Mouse (Mus musculus) MEL (cell line): ENCODE measurements around the gene Rftn1. TPM values are rescaled to one million over a fixed set of nuclear protein-coding genes. Genes with fewer than 3 reads are reported as not detected.

ENCODE experiments used
- DNase-seq: peaks from one replicate; pipeline ENCODE4 v3.0.0; 2011; ENCODE audit warnings: low read depth, low spot score
- H3K27ac ChIP-seq: 2 replicates; pipeline ENCODE4 v1.5.1; 2012; ENCODE audit warnings: low read depth, mild to moderate bottlenecking, control low read depth, low read length, moderate library complexity; ENCODE audit not compliant: control insufficient read depth
- H3K27me3 ChIP-seq, 2 experiments: fragments of 150-350 bp in 1 of 2; sonication (generic) in 1 of 2; 2 replicates each; pipeline ENCODE4 v1.6.1; 2012; ENCODE audit warnings: low read length in 2 of 2, mild to moderate bottlenecking in 2 of 2, improper control_type of control experiment in 1 of 2, moderate library complexity in 1 of 2; ENCODE audit not compliant: insufficient read depth in 2 of 2, control insufficient read depth in 1 of 2
- H3K36me3 ChIP-seq, 2 experiments: 2 replicates each; pipeline ENCODE4 v1.6.1; 2012 to 2014; ENCODE audit warnings: low read length in 2 of 2, improper control_type of control experiment in 1 of 2, inconsistent platforms in 1 of 2, mild to moderate bottlenecking in 1 of 2; ENCODE audit not compliant: insufficient read depth in 2 of 2, control insufficient read depth in 1 of 2
- H3K4me1 ChIP-seq, 2 experiments: fragments of 150-350 bp in 1 of 2; sonication (generic) in 1 of 2; 2 replicates each; pipeline ENCODE4 v1.6.1; 2012; ENCODE audit warnings: low read length in 2 of 2, improper control_type of control experiment in 1 of 2, mild to moderate bottlenecking in 1 of 2; ENCODE audit not compliant: insufficient read depth in 2 of 2, control insufficient read depth in 1 of 2
- H3K4me3 ChIP-seq, 2 experiments: fragments of 150-350 bp in 1 of 2; sonication (generic) in 1 of 2; 2 replicates each; pipeline ENCODE4 v1.5.1; 2012; ENCODE audit warnings: low read depth in 2 of 2, low read length in 2 of 2, mild to moderate bottlenecking in 2 of 2, moderate library complexity in 2 of 2, control low read depth in 1 of 2, improper control_type of control experiment in 1 of 2; ENCODE audit not compliant: control insufficient read depth in 1 of 2, insufficient read depth in 1 of 2
- H3K79me2 ChIP-seq: 2 replicates; pipeline ENCODE4 v1.6.1; 2012; ENCODE audit warnings: mild to moderate bottlenecking, low read length, moderate library complexity; ENCODE audit not compliant: control insufficient read depth, poor library complexity, insufficient read depth
- H3K9ac ChIP-seq: 2 replicates; pipeline ENCODE4 v1.6.1; 2012; ENCODE audit warnings: low read depth, mild to moderate bottlenecking, control low read depth, low read length, moderate library complexity; ENCODE audit not compliant: control insufficient read depth, poor library complexity, severe bottlenecking
- H3K9me3 ChIP-seq: fragments of 150-350 bp; sonication (generic); replicated peaks from 2 replicates; pipeline ENCODE4 v1.6.1; 2012; ENCODE audit warnings: mild to moderate bottlenecking, low read length, improper control_type of control experiment, moderate library complexity; ENCODE audit not compliant: insufficient read depth
- CHD1 ChIP-seq: IDR thresholded peaks from 2 replicates; pipeline ENCODE4 v1.6.1; 2012; ENCODE audit warnings: low read depth, mild to moderate bottlenecking, inconsistent platforms, low read length, improper control_type of control experiment
- CHD2 ChIP-seq: IDR thresholded peaks from 2 replicates; pipeline ENCODE4 v1.6.1; 2011; ENCODE audit warnings: low read length, improper control_type of control experiment
- EP300 ChIP-seq, 2 experiments: IDR thresholded peaks; 2 replicates each; pipeline ENCODE4 v1.6.1; 2011; ENCODE audit warnings: improper control_type of control experiment in 2 of 2, low read length in 2 of 2, low read depth in 1 of 2, mild to moderate bottlenecking in 1 of 2
- GABPA ChIP-seq: IDR thresholded peaks from 2 replicates; pipeline ENCODE4 v1.6.1; 2012; ENCODE audit warnings: low read depth, mild to moderate bottlenecking, inconsistent platforms, low read length, improper control_type of control experiment, moderate library complexity
- GATA1 ChIP-seq: IDR thresholded peaks from 2 replicates; pipeline ENCODE4 v1.6.1; 2011; ENCODE audit warnings: low read depth, low read length, improper control_type of control experiment
- MAFK ChIP-seq: IDR thresholded peaks from 2 replicates; pipeline ENCODE4 v1.6.1; 2011; ENCODE audit warnings: low read depth, mild to moderate bottlenecking, low read length, improper control_type of control experiment, borderline replicate concordance
- MEF2A ChIP-seq: IDR thresholded peaks from 2 replicates; pipeline ENCODE4 v1.6.1; 2014; ENCODE audit warnings: low read depth, mild to moderate bottlenecking, inconsistent platforms, low read length, improper control_type of control experiment; ENCODE audit not compliant: poor library complexity, insufficient replicate concordance, severe bottlenecking; ENCODE audit errors: extremely low read depth
- MYC ChIP-seq: IDR thresholded peaks from 2 replicates; pipeline ENCODE4 v1.6.1; 2011; ENCODE audit warnings: low read depth, mild to moderate bottlenecking, low read length, improper control_type of control experiment, moderate library complexity
- NELFE ChIP-seq: IDR thresholded peaks from 2 replicates; pipeline ENCODE4 v1.6.1; 2011; ENCODE audit warnings: low read depth, low read length, improper control_type of control experiment
- POLR2AphosphoS2 ChIP-seq: IDR thresholded peaks from 2 replicates; pipeline ENCODE4 v1.6.1; 2011; ENCODE audit warnings: low read length, improper control_type of control experiment
- POLR2AphosphoS5 ChIP-seq: IDR thresholded peaks from 2 replicates; pipeline ENCODE4 v1.6.1; 2012; ENCODE audit warnings: low read depth, borderline replicate concordance, mild to moderate bottlenecking, inconsistent platforms, low read length, moderate library complexity, mixed read lengths
- RAD21 ChIP-seq: IDR thresholded peaks from 2 replicates; pipeline ENCODE4 v1.6.1; 2011; ENCODE audit warnings: mild to moderate bottlenecking, low read depth, low read length, improper control_type of control experiment
- RCOR1 ChIP-seq: IDR thresholded peaks from 2 replicates; pipeline ENCODE4 v1.6.1; 2012; ENCODE audit warnings: low read depth, mild to moderate bottlenecking, inconsistent platforms, low read length, improper control_type of control experiment
- TBP ChIP-seq: IDR thresholded peaks from 2 replicates; pipeline ENCODE4 v1.8.0; 2011; ENCODE audit warnings: low read depth, low read length, improper control_type of control experiment
- UBTF ChIP-seq: IDR thresholded peaks from 2 replicates; pipeline ENCODE4 v1.6.1; 2012; ENCODE audit warnings: low read depth, mild to moderate bottlenecking, inconsistent platforms, low read length, improper control_type of control experiment, moderate library complexity, borderline replicate concordance; ENCODE audit not compliant: insufficient read depth
- USF1 ChIP-seq: IDR thresholded peaks from 2 replicates; pipeline ENCODE4 v1.6.1; 2014; ENCODE audit warnings: low read depth, mild to moderate bottlenecking, inconsistent platforms, low read length, improper control_type of control experiment, moderate library complexity
- ZKSCAN1 ChIP-seq: IDR thresholded peaks from 2 replicates; pipeline ENCODE4 v1.6.1; 2012; ENCODE audit warnings: low read depth, mild to moderate bottlenecking, inconsistent platforms, low read length, improper control_type of control experiment, moderate library complexity
- ZMIZ1 ChIP-seq: IDR thresholded peaks from 2 replicates; pipeline ENCODE4 v1.6.1; 2012; ENCODE audit warnings: low read depth, mild to moderate bottlenecking, inconsistent platforms, low read length, improper control_type of control experiment, moderate library complexity
- polyA plus RNA-seq, 2 experiments: library from polyadenylated mRNA; stranded (reverse) in 1 of 2; unstranded in 1 of 2; fragments of >175 nt in 1 of 2; fragments of >200 nt in 1 of 2; gene quantifications; 2 replicates each; pipeline versions ENCODE4 v1.2.1 to v1.2.4; 2012; ENCODE audit warnings: low replicate concordance in 2 of 2, low read depth in 1 of 2; ENCODE audit not compliant: insufficient read length in 2 of 2, insufficient read depth in 1 of 2, missing spikeins in 1 of 2
- total RNA-seq: library from RNA; depleted of rRNA; stranded (reverse); fragments of 300-350 nt; gene quantifications from 2 replicates; pipeline ENCODE4 v1.2.3, GENCODE M21; 2012

Rftn1 gene
- total and polyA plus RNA-seq, 3 experiments, result 70.2 to 76.1 TPM; not detected in 1

DNA sequence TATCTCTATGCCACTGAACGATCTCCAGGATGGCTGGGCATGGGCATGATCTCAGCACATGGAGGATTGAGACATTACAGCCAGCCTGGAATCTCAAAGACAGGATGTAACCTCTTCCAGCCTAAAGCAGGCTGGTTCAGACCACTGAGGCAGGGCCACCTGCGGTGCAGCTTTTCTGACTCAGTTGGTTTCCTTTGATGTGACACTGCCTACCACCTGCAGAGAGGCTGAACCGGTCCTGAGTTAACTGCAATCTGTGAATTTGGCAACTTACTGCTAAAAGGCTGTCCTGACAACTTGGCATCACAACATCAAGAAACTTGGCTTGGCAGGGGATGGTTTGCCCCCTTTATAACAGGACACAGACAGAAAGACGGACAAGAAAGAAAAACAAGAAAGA lies 103.6 kb downstream of the Rftn1 start:
- TF ChIP-seq CHD1, result no peak
- TF ChIP-seq, all 39 proteins: peak for 0
- no peaks in the 10 kb centered on the region for H3K9me3 ChIP-seq
- H3K4me3 ChIP-seq, result no peak overlapping the region
- H3K79me2 ChIP-seq, result no peaks in the 10 kb centered on the region
- peaks cover 0 to 6% of the 10 kb centered on the region in 2 experiments; a peak in 2 of 4 replicates for H3K36me3 ChIP-seq
- no peak overlapping the region for H3K27ac ChIP-seq
- H3K4me1 ChIP-seq, result no peaks in the 10 kb centered on the region
- no peaks in the 10 kb centered on the region for H3K27me3 ChIP-seq
- H3K9ac ChIP-seq, result no peak overlapping the region
- no peak for DNase-seq

DNA sequence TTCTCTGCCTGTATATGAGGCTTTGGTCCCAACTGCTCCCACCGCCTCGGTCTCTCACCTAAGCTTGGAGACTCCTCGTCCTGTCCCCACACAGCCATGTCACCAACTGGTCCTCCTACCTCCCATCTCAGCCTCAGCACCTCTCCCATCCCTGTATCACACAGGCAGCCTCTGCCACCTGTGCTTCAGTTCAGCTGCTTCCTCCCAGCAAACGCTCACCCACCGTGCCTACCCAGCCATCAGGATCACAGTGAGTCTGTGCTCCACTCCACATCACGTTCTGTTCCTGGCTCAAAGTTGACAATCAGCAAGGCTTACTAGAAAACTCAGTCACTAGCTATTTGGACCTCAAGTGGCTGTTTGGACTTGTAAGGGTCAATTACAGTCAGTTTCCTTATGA lies 105.8 kb downstream of the Rftn1 start:
- DNase-seq, result no peak
- H3K4me3 ChIP-seq, result no peak overlapping the region
- no peak overlapping the region for H3K27ac ChIP-seq
- peaks cover 0 to 6% of the 10 kb centered on the region in 2 experiments; a peak in 2 of 4 replicates for H3K36me3 ChIP-seq
- no peaks in the 10 kb centered on the region for H3K9me3 ChIP-seq
- H3K79me2 ChIP-seq, result no peaks in the 10 kb centered on the region
- H3K4me1 ChIP-seq, result no peaks in the 10 kb centered on the region
- TF ChIP-seq POLR2AphosphoS5 (no peak), ZKSCAN1 (no peak), MEF2A (no peak), UBTF (no peak), TBP (no peak), MYC (no peak), RAD21 (no peak), GATA1 (no peak), USF1 (no peak), MAFK (no peak), EP300 (IDR thresholded peaks at IDR 0.05; ENCODE audit: low read depth in 1 of 2, low read length in 2 of 2) (no peak), RCOR1 (no peak), CHD2 (no peak), GABPA (no peak), CHD1 (no peak), POLR2AphosphoS2 (no peak), ZMIZ1 (no peak), NELFE (no peak)
- H3K9ac ChIP-seq, result no peak overlapping the region
- no peaks in the 10 kb centered on the region for H3K27me3 ChIP-seq
